Mouse (Mus musculus): ENCODE data around the gene Cacna2d4. TPM values are rescaled to one million over a fixed set of nuclear protein-coding genes. Genes with fewer than 3 reads are reported as not detected.
A peak's percentile ranks its signal among the peaks of the same experiment; 100 is the strongest.

The Cacna2d4 gene
- polyA plus RNA-seq, 1 experiment from 2014 or later: 0.09 TPM

DNA sequence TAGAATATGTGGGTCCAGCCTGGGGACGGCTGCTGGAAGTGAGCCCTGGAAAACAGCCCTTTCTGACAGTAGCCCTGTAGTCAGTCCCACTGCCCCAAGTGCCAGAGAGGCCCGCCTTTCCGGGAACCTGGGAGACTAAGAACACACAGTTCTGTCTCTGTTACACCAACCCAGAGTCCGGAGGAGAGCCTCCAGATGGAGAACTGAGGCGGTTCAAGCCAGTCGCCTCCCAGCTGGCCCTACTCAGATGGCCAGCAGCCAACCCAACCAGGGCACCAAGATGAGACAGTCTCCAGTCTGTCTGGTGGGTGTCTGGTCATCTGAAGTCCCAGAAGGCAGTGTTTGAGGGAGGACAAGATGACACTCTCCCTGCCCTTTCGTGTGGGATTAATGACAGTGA is 85.4 kb downstream of the Cacna2d4 start:
- Histone ChIP-seq H3K4me1 (replicated peaks) (peaks cover 12% of the 10 kb centered on the region), H3K4me3 (no peak overlapping the region), H3K27ac (no peak overlapping the region), H3K27me3 (ENCODE audit: insufficient read depth, poor library complexity, severe bottlenecking) (peaks cover 25% of the 10 kb centered on the region), H3K36me3 (no peaks in the 10 kb centered on the region), H3K9me3 (no peaks in the 10 kb centered on the region)
- WGBS: 82% methylated on average over 7 of the region's 7 CpGs
- DNase-seq (ENCODE audit: low spot score): no peak

DNA sequence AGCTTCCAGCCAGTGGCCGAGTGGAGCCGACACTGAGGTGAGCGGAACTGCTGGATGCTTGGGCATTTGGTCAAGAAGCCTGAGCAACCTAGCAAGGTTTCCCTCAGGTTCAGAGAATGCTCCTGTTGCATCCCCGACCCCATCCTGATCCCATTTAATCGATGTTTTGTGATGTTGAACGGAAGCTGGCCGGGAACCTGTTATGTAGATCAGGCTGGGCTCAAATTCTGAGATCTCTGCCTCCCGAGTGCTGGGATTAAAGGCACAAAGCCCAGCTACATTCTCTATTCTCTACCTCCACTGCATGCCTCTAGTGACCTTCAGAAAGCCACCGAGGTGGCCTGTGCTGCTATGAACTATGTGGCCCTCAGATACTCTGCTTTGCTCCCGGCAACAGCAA is 88.5 kb downstream of the Cacna2d4 start:
- H3K27me3 ChIP-seq (ENCODE audit: insufficient read depth, poor library complexity, severe bottlenecking): peaks cover 56% of the 10 kb centered on the region
- no peak overlapping the region for H3K27ac ChIP-seq
- no peaks in the 10 kb centered on the region for H3K36me3 ChIP-seq
- peaks cover 31% of the 10 kb centered on the region for H3K4me1 ChIP-seq (replicated peaks)
- no peaks in the 10 kb centered on the region for H3K9me3 ChIP-seq
- H3K4me3 ChIP-seq: no peak overlapping the region
- no peak for DNase-seq (ENCODE audit: low spot score)
- 48% methylated on average over 10 of the region's 10 CpGs for WGBS

DNA sequence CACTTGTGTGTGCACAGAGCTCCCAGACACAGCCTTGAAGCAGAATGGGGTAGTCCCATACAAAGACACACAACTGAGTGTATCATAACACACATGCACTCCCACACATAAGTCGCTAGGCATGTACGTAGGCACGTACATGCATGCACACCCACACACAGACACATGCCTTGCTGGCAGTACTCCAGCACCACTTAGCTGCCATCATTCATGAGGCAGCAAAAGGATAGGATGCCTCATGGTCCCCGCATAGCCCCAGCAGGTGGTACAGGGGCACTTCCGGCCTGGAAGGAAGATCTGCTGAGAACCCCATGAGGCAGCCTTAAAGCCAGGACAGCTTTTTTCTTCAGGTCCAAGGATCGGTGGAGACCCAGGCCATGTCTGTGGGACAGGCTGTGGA is 89.7 kb downstream of the Cacna2d4 start:
- Histone ChIP-seq H3K9me3 (no peaks in the 10 kb centered on the region), H3K36me3 (no peaks in the 10 kb centered on the region), H3K4me1 (replicated peaks) (peaks cover 43% of the 10 kb centered on the region), H3K27me3 (ENCODE audit: insufficient read depth, poor library complexity, severe bottlenecking) (peaks cover 68% of the 10 kb centered on the region), H3K27ac (no peak overlapping the region), H3K4me3 (no peak overlapping the region)
- WGBS: 69% methylated on average over 6 of the region's 6 CpGs
- DNase-seq (ENCODE audit: low spot score): no peak

DNA sequence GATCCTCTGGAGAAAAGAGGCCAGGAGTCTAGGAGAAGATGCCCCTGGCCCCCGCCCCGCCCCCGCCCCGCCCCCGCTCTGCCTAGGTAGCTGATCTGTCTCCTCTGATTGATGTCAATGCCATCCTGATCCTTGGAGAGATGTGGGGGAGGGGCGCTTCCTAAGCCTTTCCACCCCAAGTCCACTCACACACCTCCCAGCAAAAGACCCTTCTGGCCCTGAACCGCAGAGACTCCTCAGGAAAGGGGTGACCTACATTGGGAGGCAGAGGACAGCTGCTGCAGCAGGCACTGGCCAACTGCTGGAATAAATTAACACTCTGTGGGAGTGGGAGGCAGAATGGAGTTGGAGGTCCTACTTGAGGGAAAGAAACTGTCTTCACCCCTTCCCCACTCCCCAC is 90.2 kb downstream of the Cacna2d4 start:
- no peak overlapping the region for H3K27ac ChIP-seq
- WGBS: 37% methylated on average over 7 of the region's 7 CpGs
- peaks cover 73% of the 10 kb centered on the region for H3K27me3 ChIP-seq (ENCODE audit: insufficient read depth, poor library complexity, severe bottlenecking)
- H3K9me3 ChIP-seq: no peaks in the 10 kb centered on the region
- no peak for DNase-seq (ENCODE audit: low spot score)
- peaks cover 46% of the 10 kb centered on the region for H3K4me1 ChIP-seq (replicated peaks)
- no peaks in the 10 kb centered on the region for H3K36me3 ChIP-seq
- no peak overlapping the region for H3K4me3 ChIP-seq

DNA sequence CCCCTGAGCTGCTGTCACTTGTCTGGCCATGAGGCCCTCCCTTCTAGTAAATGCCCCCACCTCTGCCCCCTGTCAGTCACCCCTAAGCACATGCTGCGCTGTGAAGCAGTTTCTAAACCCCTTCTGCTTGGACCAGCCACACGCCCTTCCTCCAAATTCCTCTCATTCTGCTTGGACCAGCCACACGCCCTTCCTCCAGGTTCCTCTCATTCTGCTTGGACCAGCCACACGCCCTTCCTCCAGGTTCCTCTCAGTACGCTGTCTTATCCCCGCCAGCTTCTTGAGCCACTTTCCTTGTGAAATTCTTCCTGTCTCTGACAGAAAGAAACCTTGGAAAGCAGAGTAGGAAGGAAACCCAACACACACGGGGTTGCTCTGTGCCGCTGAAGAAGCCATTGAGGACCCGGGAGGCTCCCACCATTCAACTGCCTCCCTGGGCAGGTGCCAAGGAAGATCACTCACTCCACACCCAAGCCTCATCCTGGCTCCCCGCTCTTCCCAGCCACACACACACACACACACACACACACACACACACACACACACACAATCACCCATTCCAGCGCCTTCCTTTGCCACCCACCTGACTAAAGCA is 92.3 kb downstream of the Cacna2d4 start:
- WGBS: 8% methylated on average over 11 of the region's 11 CpGs
- H3K27me3 ChIP-seq (ENCODE audit: insufficient read depth, poor library complexity, severe bottlenecking): peaks cover 92% of the 10 kb centered on the region
- peaks cover 51% of the 10 kb centered on the region for H3K4me1 ChIP-seq (replicated peaks)
- no peaks in the 10 kb centered on the region for H3K36me3 ChIP-seq
- H3K9me3 ChIP-seq: no peaks in the 10 kb centered on the region
- no peak overlapping the region for H3K27ac ChIP-seq
- H3K4me3 ChIP-seq: 0 out of 2 replicates have a peak overlapping the region, but pooled peaks have one; percentile 9
- DNase-seq (ENCODE audit: low spot score): no peak

DNA sequence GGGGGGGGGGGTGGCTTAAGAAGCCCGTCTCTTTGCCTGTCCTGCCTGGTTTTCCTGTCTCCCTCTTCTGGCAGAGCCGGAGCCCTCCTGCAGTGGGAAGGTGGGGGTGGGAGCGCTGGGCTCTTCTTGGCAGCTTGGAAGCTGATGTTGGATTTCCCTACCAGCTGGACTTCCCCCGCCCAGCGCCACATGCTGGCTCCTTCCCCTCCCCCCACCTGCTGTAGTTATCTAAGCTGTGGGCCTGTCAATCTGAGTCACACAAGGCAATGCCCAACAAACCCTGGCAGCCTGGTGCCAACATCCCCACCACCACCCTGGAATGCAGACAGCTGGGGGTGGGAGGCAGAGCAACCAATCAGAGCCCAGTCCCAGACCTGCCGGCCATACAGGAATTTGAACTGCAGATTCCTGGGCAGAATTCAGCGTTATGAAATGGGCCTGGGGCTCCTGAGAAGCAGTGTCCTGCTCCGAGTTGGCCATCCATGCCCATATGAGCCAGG is 92.9 kb downstream of the Cacna2d4 start:
- peak; percentile 39 for DNase-seq (ENCODE audit: low spot score)
- H3K36me3 ChIP-seq: no peaks in the 10 kb centered on the region
- no peaks in the 10 kb centered on the region for H3K9me3 ChIP-seq
- H3K4me1 ChIP-seq (replicated peaks): peaks cover 54% of the 10 kb centered on the region
- 0 out of 2 replicates have a peak overlapping the region, but pooled peaks have one; percentile 9 for H3K4me3 ChIP-seq
- no peak overlapping the region for H3K27ac ChIP-seq
- WGBS: under 1% methylated on average over 8 of the region's 8 CpGs
- H3K27me3 ChIP-seq (ENCODE audit: insufficient read depth, poor library complexity, severe bottlenecking): peaks cover 93% of the 10 kb centered on the region

DNA sequence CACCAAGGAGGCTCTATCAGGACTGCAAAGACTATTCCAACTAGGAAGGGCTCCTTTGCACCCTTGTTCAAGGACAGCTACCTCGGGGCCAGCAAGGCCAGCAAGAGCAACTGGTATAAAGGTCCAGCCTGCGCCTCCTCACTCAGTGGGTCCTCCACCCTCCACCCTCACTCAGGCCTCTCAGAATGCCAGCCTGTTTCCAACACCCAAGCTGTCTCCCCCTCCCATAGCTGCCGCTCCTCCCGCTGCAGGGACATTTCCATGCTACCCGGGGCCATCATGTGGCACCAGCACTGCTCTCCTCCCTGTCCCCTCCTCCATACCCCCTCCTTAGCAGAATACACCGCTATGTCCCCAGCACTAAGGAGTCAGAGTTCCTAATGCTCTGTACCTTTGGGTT is 93.6 kb downstream of the Cacna2d4 start:
- H3K36me3 ChIP-seq: no peaks in the 10 kb centered on the region
- WGBS: 16% methylated on average over 6 of the region's 6 CpGs
- no peaks in the 10 kb centered on the region for H3K9me3 ChIP-seq
- H3K27me3 ChIP-seq (ENCODE audit: insufficient read depth, poor library complexity, severe bottlenecking): peaks cover 93% of the 10 kb centered on the region
- no peak for DNase-seq (ENCODE audit: low spot score)
- H3K4me1 ChIP-seq (replicated peaks): peaks cover 54% of the 10 kb centered on the region
- no peak overlapping the region for H3K27ac ChIP-seq
- peak overlapping the region; percentile 51 for H3K4me3 ChIP-seq

DNA sequence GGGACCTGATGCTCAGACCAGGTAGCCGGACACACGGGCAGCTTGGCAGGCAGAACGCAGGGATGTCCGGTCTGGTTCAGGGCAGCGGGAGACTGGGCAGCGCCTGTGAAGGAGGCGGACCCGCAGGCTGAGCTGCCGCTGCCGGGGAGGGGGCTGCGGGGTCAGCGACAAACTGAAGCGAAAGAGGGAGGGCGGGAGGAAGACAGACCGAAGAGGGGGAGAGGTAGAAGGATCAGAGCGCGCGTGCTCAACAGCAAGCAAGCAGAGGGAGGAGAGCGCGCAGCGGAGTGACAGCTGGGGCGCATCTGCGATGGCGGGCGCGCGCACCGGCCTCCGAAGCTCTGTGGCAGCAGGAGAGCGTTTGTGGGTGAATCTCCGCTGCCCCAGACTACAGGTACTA is 94.2 kb downstream of the Cacna2d4 start, which contains the start of gene Lrtm2:
TSS of gene Lrtm2 (minus strand) at position 261 of the 400 bp plus-strand sequence.
- Histone ChIP-seq H3K36me3 (no peaks in the 10 kb centered on the region), H3K4me1 (replicated peaks) (peaks cover 55% of the 10 kb centered on the region), H3K9me3 (no peaks in the 10 kb centered on the region), H3K4me3 (peak within 1 kb of the TSS; percentile 51), H3K27me3 (ENCODE audit: insufficient read depth, poor library complexity, severe bottlenecking) (peaks cover 93% of the 10 kb centered on the region), H3K27ac (0 out of 2 replicates have a peak within 1 kb of the TSS, but pooled peaks have one; percentile 35)
- under 1% methylated on average over 31 of the region's 31 CpGs for whole genome bisulfite sequencing
- peak; percentile 55 for DNase-seq (ENCODE audit: low spot score)

DNA sequence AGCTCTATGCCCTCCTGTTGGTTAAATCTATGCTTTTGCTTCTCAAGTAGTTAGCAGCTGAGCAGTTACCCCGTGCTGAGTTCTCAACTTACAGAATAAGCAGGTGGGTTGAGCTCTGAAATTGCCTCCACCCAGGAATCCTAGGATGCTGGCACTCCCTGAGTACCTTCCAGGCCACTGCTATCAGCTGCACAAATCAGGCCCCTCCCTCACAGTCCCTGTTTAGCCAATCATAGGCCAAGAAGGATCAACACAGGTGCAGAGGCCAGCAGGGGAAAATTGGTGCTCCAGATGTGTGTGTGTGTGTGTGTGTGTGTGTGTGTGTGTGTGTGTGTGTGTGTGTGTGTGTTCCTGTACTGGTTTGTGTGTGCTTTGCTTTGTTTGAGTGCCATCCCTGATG is 95.8 kb downstream of the Cacna2d4 start:
- H3K27me3 ChIP-seq (ENCODE audit: insufficient read depth, poor library complexity, severe bottlenecking): peaks cover 87% of the 10 kb centered on the region
- no peak overlapping the region for H3K4me3 ChIP-seq
- no peaks in the 10 kb centered on the region for H3K36me3 ChIP-seq
- no peak overlapping the region for H3K27ac ChIP-seq
- H3K9me3 ChIP-seq: no peaks in the 10 kb centered on the region
- WGBS: 15% methylated on average over 1 of the region's 1 CpGs
- DNase-seq (ENCODE audit: low spot score): no peak
- peaks cover 62% of the 10 kb centered on the region for H3K4me1 ChIP-seq (replicated peaks)

DNA sequence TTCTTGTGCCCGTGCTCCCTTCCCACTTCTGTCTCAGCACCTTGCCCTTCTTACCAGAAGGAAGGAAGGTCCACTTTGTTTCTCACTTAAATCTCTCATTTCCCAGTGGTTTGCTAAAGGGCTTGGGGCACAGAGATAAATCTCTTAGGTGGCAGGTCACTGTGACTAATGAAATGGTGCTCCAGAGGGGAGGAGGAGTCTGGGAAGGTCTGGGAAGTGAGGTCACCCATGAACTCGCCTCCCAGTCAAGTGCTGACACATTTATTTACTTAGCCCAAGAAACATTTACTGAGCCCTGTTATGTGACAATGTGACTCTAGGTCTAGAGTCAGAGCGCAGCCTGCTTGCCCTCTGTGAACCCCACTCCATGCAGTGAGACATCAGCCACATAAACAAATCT is 96.9 kb downstream of the Cacna2d4 start:
- Histone ChIP-seq H3K4me3 (no peak overlapping the region), H3K9me3 (no peaks in the 10 kb centered on the region), H3K27me3 (ENCODE audit: insufficient read depth, poor library complexity, severe bottlenecking) (peaks cover 76% of the 10 kb centered on the region), H3K27ac (no peak overlapping the region; the same call in 1 of the 2 replicates), H3K36me3 (no peaks in the 10 kb centered on the region), H3K4me1 (replicated peaks) (peaks cover 71% of the 10 kb centered on the region)
- DNase-seq (ENCODE audit: low spot score): no peak
- WGBS: 32% methylated on average over 3 of the region's 3 CpGs

DNA sequence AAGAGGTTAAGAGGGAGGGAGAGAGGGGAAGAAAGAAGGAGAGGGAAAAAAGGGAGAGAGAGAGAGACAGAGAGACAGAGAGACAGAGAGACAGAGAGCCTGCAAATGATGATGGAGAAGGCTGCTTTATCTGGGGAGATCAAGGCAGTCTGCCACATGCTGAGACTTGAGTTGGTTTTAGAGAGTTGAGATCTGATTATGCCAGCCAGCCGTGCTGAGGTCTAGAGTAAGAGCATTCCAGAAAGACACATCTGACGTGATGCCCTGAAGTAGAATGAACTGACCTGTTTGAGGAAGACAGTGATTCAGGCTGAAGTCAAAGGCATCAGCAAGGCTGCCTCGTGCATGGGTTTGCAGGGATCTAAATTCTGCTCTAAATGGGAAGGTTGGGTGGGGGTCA is 97.5 kb downstream of the Cacna2d4 start:
- Histone ChIP-seq H3K9me3 (no peaks in the 10 kb centered on the region), H3K27me3 (ENCODE audit: insufficient read depth, poor library complexity, severe bottlenecking) (peaks cover 70% of the 10 kb centered on the region), H3K4me3 (no peak overlapping the region), H3K27ac (no peak overlapping the region), H3K36me3 (no peaks in the 10 kb centered on the region), H3K4me1 (replicated peaks) (peaks cover 71% of the 10 kb centered on the region)
- WGBS: 44% methylated on average over 3 of the region's 3 CpGs
- no peak for DNase-seq (ENCODE audit: low spot score)

DNA sequence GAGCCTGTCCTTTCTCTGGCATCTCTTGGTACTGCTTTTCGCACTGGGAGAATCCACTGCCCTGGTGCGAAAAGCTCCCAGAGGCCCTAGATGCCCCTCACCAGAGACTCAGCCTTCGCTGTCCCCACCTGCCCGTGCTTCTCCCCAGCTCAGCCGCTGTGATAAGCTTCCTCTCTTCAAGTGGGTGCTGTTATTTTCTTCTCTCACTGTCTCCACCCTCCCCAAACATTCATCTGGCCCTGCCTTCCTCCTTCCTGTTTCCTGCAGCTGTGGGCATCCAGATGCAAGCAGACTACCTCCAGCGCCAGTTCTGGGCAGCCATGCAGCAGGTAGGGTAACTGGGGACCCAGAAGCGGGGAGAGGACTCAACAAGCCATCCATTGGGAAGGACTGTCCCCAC is 99.8 kb downstream of the Cacna2d4 start:
- DNase-seq (ENCODE audit: low spot score): no peak
- 84% methylated on average over 7 of the region's 7 CpGs for WGBS
- H3K4me1 ChIP-seq (replicated peaks): peaks cover 50% of the 10 kb centered on the region
- H3K9me3 ChIP-seq: no peaks in the 10 kb centered on the region
- H3K27me3 ChIP-seq (ENCODE audit: insufficient read depth, poor library complexity, severe bottlenecking): peaks cover 47% of the 10 kb centered on the region
- H3K36me3 ChIP-seq: no peaks in the 10 kb centered on the region
- H3K27ac ChIP-seq: peak overlapping the region; percentile 23; the same call in 1 of the 2 replicates
- H3K4me3 ChIP-seq: no peak overlapping the region

DNA sequence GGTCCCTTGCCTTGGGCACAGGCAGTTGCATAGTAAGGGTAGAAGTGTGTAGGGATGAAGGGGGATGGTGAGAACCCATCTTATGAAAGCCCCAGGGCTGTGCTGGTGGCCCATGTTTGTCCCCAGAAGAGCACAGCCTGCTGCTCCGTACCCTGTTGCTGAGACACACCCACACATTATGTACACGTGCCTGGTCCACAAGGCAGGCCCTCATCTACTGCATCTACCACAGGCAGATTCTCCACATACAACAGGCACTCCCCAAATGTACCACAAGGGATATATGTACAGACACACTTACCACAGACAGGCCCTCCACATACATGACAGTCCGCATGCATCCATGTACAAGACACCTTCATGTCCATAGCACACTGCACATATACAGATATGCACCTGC is 101.0 kb downstream of the Cacna2d4 start:
- Histone ChIP-seq H3K9me3 (no peaks in the 10 kb centered on the region), H3K27ac (no peak overlapping the region), H3K36me3 (no peaks in the 10 kb centered on the region), H3K27me3 (ENCODE audit: insufficient read depth, poor library complexity, severe bottlenecking) (peaks cover 35% of the 10 kb centered on the region), H3K4me1 (replicated peaks) (peaks cover 48% of the 10 kb centered on the region), H3K4me3 (no peak overlapping the region)
- DNase-seq (ENCODE audit: low spot score): no peak
- WGBS: 65% methylated on average over 3 of the region's 3 CpGs
